Comparison of ENCODE assay signal across 9 mouse cellular contexts in genomic region chr8:105283074-105283473, GRCm38 (mm10). TPM values are rescaled to one million over a fixed set of nuclear protein-coding genes. Genes with fewer than 3 reads are reported as not detected.
DNase-seq lines count a peak whose midpoint lies in the region; ATAC-seq lines count a peak whose summit lies in the region.
"Had no signal": no experiment of that assay in that cellular context is flagged by ENCODE, and none has a peak within 500 bp of the region (broad histone marks: within the 10 kb centered on the region; RNA-seq: fewer than 3 reads in every experiment).

No protein-coding gene starts in this region.

- no peak overlapping the region for H3K4me3 ChIP-seq in forebrain, embryonic 11.5 days (ENCODE audit: low read depth, low read length)
- no peak overlapping the region for H3K4me3 ChIP-seq in forebrain, embryonic 15.5 days
- H3K4me3 ChIP-seq in forebrain, embryonic 14.5 days (ENCODE audit: low read depth, low read length), result no peak overlapping the region
- no peak overlapping the region for H3K4me3 ChIP-seq in midbrain, embryonic 12.5 days

- 19% methylated on average over 23 of the region's 23 CpGs for WGBS in forebrain, embryonic 11.5 days
- WGBS in forebrain, embryonic 15.5 days, result 27% methylated on average over 23 of the region's 23 CpGs
- WGBS in forebrain, embryonic 14.5 days, result 28% methylated on average over 23 of the region's 23 CpGs
- 22% methylated on average over 23 of the region's 23 CpGs for WGBS in midbrain, embryonic 12.5 days

- peaks cover 2% of the 10 kb centered on the region; the same call in 1 of the 2 replicates for H3K4me1 ChIP-seq in forebrain, embryonic 11.5 days (replicated peaks; ENCODE audit: control insufficient read depth, insufficient read depth, low read length)
- peaks cover 39% of the 10 kb centered on the region for H3K4me1 ChIP-seq in forebrain, embryonic 15.5 days
- peaks cover 19% of the 10 kb centered on the region for H3K4me1 ChIP-seq in forebrain, embryonic 14.5 days (ENCODE audit: control insufficient read depth, insufficient read depth, low read length)
- H3K4me1 ChIP-seq in midbrain, embryonic 12.5 days, result peaks cover 28% of the 10 kb centered on the region

- H3K27ac ChIP-seq in forebrain, embryonic 11.5 days (ENCODE audit: low read depth, low read length), result no peak overlapping the region
- H3K27ac ChIP-seq in forebrain, embryonic 15.5 days (replicated peaks), result no peak overlapping the region
- H3K27ac ChIP-seq in forebrain, embryonic 14.5 days (ENCODE audit: low read depth, low read length), result no peak overlapping the region
- H3K27ac ChIP-seq in midbrain, embryonic 12.5 days (replicated peaks), result no peak overlapping the region

- peaks cover 23% of the 10 kb centered on the region for H3K27me3 ChIP-seq in forebrain, embryonic 11.5 days (ENCODE audit: control insufficient read depth, insufficient read depth, low read length)
- H3K27me3 ChIP-seq in forebrain, embryonic 15.5 days, result peaks cover 9% of the 10 kb centered on the region
- peaks cover 16% of the 10 kb centered on the region for H3K27me3 ChIP-seq in forebrain, embryonic 14.5 days (replicated peaks; ENCODE audit: control insufficient read depth, insufficient read depth, low read length)
- H3K27me3 ChIP-seq in midbrain, embryonic 12.5 days, result peaks cover 36% of the 10 kb centered on the region
- H3K27me3 ChIP-seq: Patski had no signal

- DNase-seq in forebrain, embryonic 11.5 days (ENCODE audit: low spot score), result peak; percentile 77
- DNase-seq in urinary bladder, postnatal 14 days (ENCODE audit: low spot score), result peak; percentile 58
- DNase-seq in urinary bladder, postnatal 10 days (ENCODE audit: low spot score), result no peak
- peak; percentile 44 for DNase-seq in forebrain, embryonic 14.5 days (ENCODE audit: low spot score)
- peak; percentile 62 to 67 for DNase-seq in kidney, postnatal 25 days
- DNase-seq in ovary, postnatal 14 days (ENCODE audit: low spot score), result no peak

- no peaks in the 10 kb centered on the region for H3K9me3 ChIP-seq in forebrain, embryonic 11.5 days (ENCODE audit: control insufficient read depth, low read length)
- no peaks in the 10 kb centered on the region for H3K9me3 ChIP-seq in forebrain, embryonic 15.5 days
- H3K9me3 ChIP-seq in forebrain, embryonic 14.5 days (replicated peaks; ENCODE audit: control insufficient read depth, low read length), result no peaks in the 10 kb centered on the region
- H3K9me3 ChIP-seq in midbrain, embryonic 12.5 days, result no peaks in the 10 kb centered on the region

- no peak overlapping the region for H3K4me2 ChIP-seq in forebrain, embryonic 11.5 days (ENCODE audit: low read depth, low read length, severe bottlenecking)
- H3K4me2 ChIP-seq in forebrain, embryonic 15.5 days (replicated peaks), result no peak overlapping the region
- no peak overlapping the region for H3K4me2 ChIP-seq in forebrain, embryonic 14.5 days (ENCODE audit: low read length)
- H3K4me2 ChIP-seq in midbrain, embryonic 12.5 days (replicated peaks), result no peak overlapping the region

- H3K9ac ChIP-seq in forebrain, embryonic 11.5 days (ENCODE audit: low read length), result no peak overlapping the region
- no peak overlapping the region for H3K9ac ChIP-seq in forebrain, embryonic 15.5 days (replicated peaks)
- H3K9ac ChIP-seq in forebrain, embryonic 14.5 days (ENCODE audit: low read length), result no peak overlapping the region
- H3K9ac ChIP-seq in midbrain, embryonic 12.5 days (replicated peaks), result no peak overlapping the region

- no peaks in the 10 kb centered on the region; the same call in 1 of the 2 replicates for H3K36me3 ChIP-seq in forebrain, embryonic 11.5 days (ENCODE audit: control insufficient read depth, insufficient read depth, low read length)
- peaks cover 38% of the 10 kb centered on the region for H3K36me3 ChIP-seq in forebrain, embryonic 15.5 days
- H3K36me3 ChIP-seq in forebrain, embryonic 14.5 days (ENCODE audit: control insufficient read depth, insufficient read depth, low read length), result peaks cover 42% of the 10 kb centered on the region
- H3K36me3 ChIP-seq in midbrain, embryonic 12.5 days, result peaks cover 43% of the 10 kb centered on the region

- ATAC-seq in forebrain, embryonic 11.5 days (replicated peaks; ENCODE audit: low FRiP score), result peak; percentile 47
- no peak; the same call in 1 of the 2 replicates for ATAC-seq in forebrain, embryonic 15.5 days (replicated peaks)
- ATAC-seq in forebrain, embryonic 14.5 days, result peak; percentile 38; the same call in 1 of the 2 replicates
- peak; percentile 39 for ATAC-seq in midbrain, embryonic 12.5 days (ENCODE audit: low FRiP score, low read depth)
- ATAC-seq: Patski had no signal

RNA-seq across cellular contexts. Expression of gene 4931428F04Rik, which starts 6.6 kb away (rescaled TPM):
- polyA plus RNA-seq in forebrain, embryonic 11.5 days (2014; fragmentation: Nextera tagmentation; extraction: Ambion mirVana), result 23.4 and 30.3 TPM in 2 replicates
- polyA plus RNA-seq in forebrain, embryonic 15.5 days (2015; fragmentation: Nextera tagmentation; extraction: Ambion mirVana), result 96.2 and 101 TPM in 2 replicates
- polyA plus RNA-seq in forebrain, embryonic 14.5 days (2014; fragmentation: Nextera tagmentation; extraction: Ambion mirVana), result 67.9 and 69.5 TPM in 2 replicates
- 54.8 and 59.8 TPM in 2 replicates for polyA plus RNA-seq in midbrain, embryonic 12.5 days (2016; fragmentation: Nextera tagmentation; extraction: Ambion mirVana)

RNA-seq across cellular contexts. Expression of gene Nol3, which starts 7.1 kb away (rescaled TPM):
- polyA plus RNA-seq in forebrain, embryonic 11.5 days (2014; fragmentation: Nextera tagmentation; extraction: Ambion mirVana), result 1.6 and 2.1 TPM in 2 replicates
- polyA plus RNA-seq in forebrain, embryonic 15.5 days (2015; fragmentation: Nextera tagmentation; extraction: Ambion mirVana), result 2.0 and 2.2 TPM in 2 replicates
- 2.9 and 3.0 TPM in 2 replicates for polyA plus RNA-seq in forebrain, embryonic 14.5 days (2014; fragmentation: Nextera tagmentation; extraction: Ambion mirVana)
- 3.3 and 3.9 TPM in 2 replicates for polyA plus RNA-seq in midbrain, embryonic 12.5 days (2016; fragmentation: Nextera tagmentation; extraction: Ambion mirVana)

RNA-seq across cellular contexts. Expression of gene Exoc3l, which starts 12.8 kb away (rescaled TPM):
- polyA plus RNA-seq in forebrain, embryonic 11.5 days (2014; fragmentation: Nextera tagmentation; extraction: Ambion mirVana), result 10.3 TPM in 2 replicates
- 10.1 and 11.9 TPM in 2 replicates for polyA plus RNA-seq in forebrain, embryonic 15.5 days (2015; fragmentation: Nextera tagmentation; extraction: Ambion mirVana)
- polyA plus RNA-seq in forebrain, embryonic 14.5 days (2014; fragmentation: Nextera tagmentation; extraction: Ambion mirVana), result 8.3 and 8.8 TPM in 2 replicates
- 12.0 and 12.8 TPM in 2 replicates for polyA plus RNA-seq in midbrain, embryonic 12.5 days (2016; fragmentation: Nextera tagmentation; extraction: Ambion mirVana)

RNA-seq across cellular contexts. Expression of gene Hsf4, which starts 13.5 kb away (rescaled TPM):
- polyA plus RNA-seq in forebrain, embryonic 11.5 days (2014; fragmentation: Nextera tagmentation; extraction: Ambion mirVana), result not detected in 2 replicates
- 0.15 and 0.34 TPM in 2 replicates for polyA plus RNA-seq in forebrain, embryonic 15.5 days (2015; fragmentation: Nextera tagmentation; extraction: Ambion mirVana)
- polyA plus RNA-seq in forebrain, embryonic 14.5 days (2014; fragmentation: Nextera tagmentation; extraction: Ambion mirVana), result 0.14 and 0.37 TPM in 2 replicates
- polyA plus RNA-seq in midbrain, embryonic 12.5 days (2016; fragmentation: Nextera tagmentation; extraction: Ambion mirVana), result 0.14 TPM in 1 of 2 replicates, not detected in the other

RNA-seq across cellular contexts. Expression of gene E2f4, which starts 14.4 kb away (rescaled TPM):
- polyA plus RNA-seq in forebrain, embryonic 11.5 days (2014; fragmentation: Nextera tagmentation; extraction: Ambion mirVana), result 122 and 135 TPM in 2 replicates
- polyA plus RNA-seq in forebrain, embryonic 15.5 days (2015; fragmentation: Nextera tagmentation; extraction: Ambion mirVana), result 44.2 and 48.1 TPM in 2 replicates
- 50.8 and 51.9 TPM in 2 replicates for polyA plus RNA-seq in forebrain, embryonic 14.5 days (2014; fragmentation: Nextera tagmentation; extraction: Ambion mirVana)
- 76.6 and 76.8 TPM in 2 replicates for polyA plus RNA-seq in midbrain, embryonic 12.5 days (2016; fragmentation: Nextera tagmentation; extraction: Ambion mirVana)

Comparison
In these comparisons a context has a peak if more than half of its experiments do, and no peak if none do; other contexts are left out.
1. DNase-seq: peak in forebrain, embryonic 11.5 days (single experiment), urinary bladder, postnatal 14 days (single experiment), forebrain, embryonic 14.5 days (single experiment) and kidney, postnatal 25 days (2 of 2); none in urinary bladder, postnatal 10 days (single experiment) and ovary, postnatal 14 days (single experiment).